Mouse (Mus musculus) yolk sac, embryonic 10.5 days (tissue): ENCODE results near the gene Mctp2.
A peak's percentile ranks its signal among the peaks of the same experiment; 100 is the strongest.

Experiments
- DNase-seq: peaks from one replicate; pipeline ENCODE4 v3.0.0-alpha.2; 2017; ENCODE audit warnings: low spot score

Gene Mctp2

DNA sequence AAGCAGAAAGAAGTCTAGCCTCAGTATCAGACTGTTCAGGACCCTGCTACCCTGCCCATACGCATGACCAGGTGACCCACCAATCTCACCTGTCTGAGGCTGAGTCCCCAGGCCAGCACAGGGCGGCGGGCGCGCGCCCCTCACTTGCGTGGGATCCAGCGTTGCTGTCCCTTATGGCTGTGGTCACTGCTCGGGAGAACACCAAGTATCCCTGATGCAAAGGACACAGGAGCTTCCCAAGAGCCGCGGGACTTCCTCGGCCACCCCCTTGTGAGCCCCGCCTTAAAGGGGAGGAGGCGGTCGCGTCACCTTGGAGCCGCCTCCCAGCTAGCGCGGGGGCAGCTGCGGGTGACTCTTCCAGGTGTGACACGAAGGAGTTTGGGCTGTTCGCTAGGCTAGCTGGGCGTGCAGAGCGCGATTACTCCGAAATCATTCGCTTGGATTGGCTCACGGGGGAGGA, at the start of gene Mctp2:
TSS of gene Mctp2 (minus strand) at position 227 of the 460 bp plus-strand sequence.
- DNase-seq, result peak; percentile 84

- no peak for DNase-seq
Observed at GRCm38 (mm10) chr7:72345901-72346300, 39.5 kb upstream of the Mctp2 start.

GRCm38 (mm10) chr7:72343751-72344150, 37.3 kb upstream of the Mctp2 start:
- no peak for DNase-seq

DNA sequence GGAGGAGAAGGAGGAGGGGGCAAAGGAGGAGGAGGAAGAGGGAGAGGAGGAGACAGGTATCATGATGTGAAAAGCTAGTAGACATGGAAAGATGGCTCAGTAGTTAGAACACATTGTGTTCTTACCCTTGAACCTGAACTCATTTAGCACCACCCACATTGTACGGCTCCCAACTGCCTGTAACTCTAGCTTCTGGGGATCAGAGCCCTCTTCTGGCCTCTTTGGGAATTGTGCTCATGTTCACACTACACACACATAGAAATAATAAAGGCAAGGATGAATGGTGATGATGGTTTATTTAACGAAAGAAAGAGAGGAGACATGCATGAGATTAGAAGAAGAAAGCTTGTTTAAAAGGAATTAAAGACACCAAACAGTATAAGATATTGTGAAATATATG, 36.4 kb upstream of the Mctp2 start:
- no peak for DNase-seq

DNA sequence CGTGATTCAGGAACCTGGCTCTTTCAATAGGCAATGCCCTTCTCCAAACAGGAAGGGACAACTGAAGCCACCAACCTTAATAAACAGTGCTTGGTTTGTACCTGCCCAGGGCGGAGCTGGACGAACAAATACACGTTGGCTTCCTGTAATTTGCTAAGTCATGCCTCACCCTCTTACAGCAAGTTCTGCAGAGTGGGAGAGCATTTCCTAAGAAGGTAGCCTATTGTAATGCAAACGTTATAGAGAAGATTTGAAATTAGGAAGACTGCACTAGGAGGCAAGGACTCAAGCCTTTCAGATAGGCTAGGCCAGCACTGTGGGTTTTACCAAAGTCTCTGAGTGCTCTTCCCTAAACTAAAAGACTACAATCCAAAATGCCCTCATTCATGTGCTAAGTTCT, 19.6 kb upstream of the Mctp2 start:
- no peak for DNase-seq

DNA sequence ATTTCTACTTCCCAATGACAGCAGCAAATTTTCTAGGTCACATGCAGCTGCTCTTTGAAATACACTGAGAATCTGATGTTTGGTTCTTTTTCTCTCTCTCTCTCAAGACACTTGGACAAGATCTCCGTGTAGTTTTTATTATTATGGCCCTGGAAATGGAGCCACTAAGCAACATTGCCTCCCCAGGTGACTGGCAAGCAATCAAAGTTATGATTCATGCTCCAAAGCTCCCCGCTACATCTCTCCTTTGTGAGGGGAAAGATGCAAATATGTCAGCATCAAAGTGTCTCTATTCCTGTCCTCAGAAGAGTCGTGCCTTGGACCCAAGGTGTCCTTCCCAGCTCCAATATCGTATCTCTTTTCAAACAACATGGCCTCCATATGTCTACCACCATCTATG, 14.5 kb upstream of the Mctp2 start:
- DNase-seq, result no peak

DNA sequence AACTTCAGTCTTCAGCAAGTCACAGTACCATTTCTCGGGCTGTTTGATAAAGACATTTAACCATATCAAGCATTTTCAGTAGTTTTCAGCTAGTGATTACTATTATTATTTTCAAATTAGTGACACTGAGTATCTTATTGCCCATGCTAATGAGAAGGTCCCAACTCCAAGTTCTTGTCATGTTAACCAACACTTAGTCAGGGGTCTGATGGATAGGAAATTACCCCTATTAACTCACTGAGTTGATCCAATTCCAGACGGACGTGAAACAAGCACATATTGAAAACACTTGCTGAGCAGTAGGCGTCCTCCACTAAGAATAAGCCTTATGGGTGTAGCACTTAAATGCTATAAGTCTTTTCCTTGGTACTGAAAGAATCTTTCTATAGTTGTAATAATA, 14.0 kb upstream of the Mctp2 start:
- no peak for DNase-seq

- no peak for DNase-seq
Observed at GRCm38 (mm10) chr7:72314395-72315060, 8.1 kb upstream of the Mctp2 start.

GRCm38 (mm10) chr7:72313908-72314307, 7.5 kb upstream of the Mctp2 start:
- no peak for DNase-seq

DNA sequence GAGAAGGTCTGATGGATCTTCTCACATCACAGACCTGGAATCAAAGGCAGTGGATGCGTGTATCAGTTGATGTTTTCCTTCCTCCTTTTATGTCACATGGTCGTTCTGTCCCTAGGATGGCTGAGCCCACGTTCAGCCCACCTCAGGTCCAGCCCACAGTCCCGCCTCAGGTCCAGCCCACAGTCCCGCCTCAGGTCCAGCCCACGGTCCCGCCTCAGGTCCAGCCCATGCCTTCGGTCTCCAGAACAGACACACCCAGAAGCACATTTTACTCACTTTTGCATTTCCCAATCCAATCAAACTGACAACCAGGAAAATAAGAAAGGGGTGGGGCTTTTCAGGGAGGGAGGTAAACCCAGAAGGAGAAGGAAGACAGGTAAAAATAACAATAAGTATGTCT, 5.2 kb upstream of the Mctp2 start:
- no peak for DNase-seq

GRCm38 (mm10) chr7:72308078-72308477, 1.7 kb upstream of the Mctp2 start:
- no peak for DNase-seq

DNA sequence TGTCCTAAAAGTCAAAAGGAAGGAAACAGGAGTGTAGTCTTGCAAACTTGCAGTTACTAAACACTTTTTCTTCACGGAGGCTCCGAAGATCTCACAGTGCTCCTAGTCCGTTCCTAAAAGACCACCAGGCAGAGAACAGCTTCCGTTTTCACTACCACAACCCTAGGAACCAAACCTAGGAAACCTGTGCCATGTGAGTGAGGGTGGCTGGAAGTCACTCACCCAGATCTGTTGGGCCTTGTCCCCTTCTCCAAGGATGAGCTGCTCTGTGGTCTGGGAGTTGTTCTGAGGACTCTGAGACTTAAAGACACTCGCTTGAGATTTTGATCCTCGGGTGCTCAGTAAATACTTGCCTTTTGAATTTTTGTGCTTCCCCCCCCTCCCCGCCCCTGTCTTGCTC, 439 bp upstream of the Mctp2 start:
- DNase-seq, result no peak

DNA sequence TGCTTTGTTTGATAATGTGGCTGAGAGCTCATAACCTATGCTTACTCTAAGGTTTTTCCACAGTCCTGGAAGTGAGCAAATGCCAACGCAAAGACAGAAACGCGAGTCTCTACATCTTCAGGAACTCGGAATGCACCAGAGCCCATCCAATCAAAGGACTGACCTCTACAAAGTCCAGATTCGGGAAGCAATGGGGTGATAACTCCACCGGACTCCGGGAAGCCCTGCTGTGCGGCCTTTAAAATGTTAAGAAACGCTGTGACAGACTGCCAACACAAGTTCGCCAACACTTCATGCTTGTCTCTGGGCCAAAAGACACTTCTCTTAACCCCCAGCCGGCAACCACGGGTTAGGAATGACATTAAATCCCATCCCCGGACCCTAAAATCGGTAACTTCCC, 437 bp downstream of the Mctp2 start:
- no peak for DNase-seq

DNA sequence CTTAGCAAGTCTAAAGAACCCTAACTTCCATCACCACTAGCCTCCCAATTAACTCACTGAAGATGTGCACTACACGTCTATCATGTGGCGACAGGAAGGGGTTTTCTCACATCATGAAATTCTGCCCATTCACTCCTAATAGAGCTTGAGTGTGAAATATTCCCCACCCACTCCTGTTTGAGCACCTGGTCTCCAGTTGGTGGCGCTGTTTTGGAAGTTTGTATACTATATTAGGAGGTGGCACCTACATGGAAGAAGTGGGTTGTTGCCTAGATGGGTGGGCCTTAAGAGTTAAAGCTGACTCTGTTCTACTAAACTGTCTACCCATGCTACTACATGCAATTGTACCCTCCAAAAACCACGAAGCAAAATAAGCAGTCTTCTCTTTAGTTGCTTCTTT, 4.7 kb downstream of the Mctp2 start:
- no peak for DNase-seq

DNA sequence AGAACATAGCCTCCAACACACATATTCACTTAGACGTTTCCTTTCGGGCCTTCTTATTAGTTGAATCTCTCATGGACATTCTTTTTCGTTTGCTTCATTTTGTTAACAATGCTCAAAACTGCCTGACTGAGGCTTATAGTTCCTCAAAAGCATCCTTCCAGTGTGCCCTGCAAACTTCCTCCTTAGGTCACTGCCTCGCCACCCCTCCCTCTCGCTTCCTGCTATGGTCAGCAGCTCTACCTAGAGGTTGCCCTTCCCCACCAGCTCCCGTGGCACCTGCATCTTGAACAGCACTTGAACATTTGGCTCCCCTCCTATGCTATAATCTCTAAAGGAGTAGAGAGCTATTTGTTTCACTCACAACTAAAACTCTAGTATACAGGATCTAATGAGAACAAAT, 6.7 kb downstream of the Mctp2 start:
- no peak for DNase-seq

DNA sequence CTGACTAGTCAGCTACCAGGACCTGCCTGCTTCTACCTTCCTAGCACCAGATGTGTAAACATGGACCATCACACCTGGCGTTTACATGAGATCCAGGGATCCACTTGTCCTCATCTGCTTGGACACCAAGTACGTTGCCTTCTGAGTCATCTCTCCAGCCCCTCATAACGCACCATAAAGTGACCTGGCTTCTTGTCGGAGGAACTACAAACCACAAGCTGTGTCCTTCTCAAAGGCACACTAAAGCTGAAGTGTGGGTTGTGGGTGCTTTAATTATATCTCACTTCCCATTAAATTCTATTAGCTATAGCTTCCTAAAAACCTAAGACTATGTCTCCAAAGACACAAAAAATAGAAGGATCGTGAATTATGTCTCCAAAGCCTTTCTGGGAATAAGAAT, 9.4 kb downstream of the Mctp2 start:
- DNase-seq, result no peak

GRCm38 (mm10) chr7:72296171-72296570, 10.2 kb downstream of the Mctp2 start:
- DNase-seq, result no peak

- DNase-seq, result no peak
Observed at GRCm38 (mm10) chr7:72294886-72295285, 11.5 kb downstream of the Mctp2 start.

DNA sequence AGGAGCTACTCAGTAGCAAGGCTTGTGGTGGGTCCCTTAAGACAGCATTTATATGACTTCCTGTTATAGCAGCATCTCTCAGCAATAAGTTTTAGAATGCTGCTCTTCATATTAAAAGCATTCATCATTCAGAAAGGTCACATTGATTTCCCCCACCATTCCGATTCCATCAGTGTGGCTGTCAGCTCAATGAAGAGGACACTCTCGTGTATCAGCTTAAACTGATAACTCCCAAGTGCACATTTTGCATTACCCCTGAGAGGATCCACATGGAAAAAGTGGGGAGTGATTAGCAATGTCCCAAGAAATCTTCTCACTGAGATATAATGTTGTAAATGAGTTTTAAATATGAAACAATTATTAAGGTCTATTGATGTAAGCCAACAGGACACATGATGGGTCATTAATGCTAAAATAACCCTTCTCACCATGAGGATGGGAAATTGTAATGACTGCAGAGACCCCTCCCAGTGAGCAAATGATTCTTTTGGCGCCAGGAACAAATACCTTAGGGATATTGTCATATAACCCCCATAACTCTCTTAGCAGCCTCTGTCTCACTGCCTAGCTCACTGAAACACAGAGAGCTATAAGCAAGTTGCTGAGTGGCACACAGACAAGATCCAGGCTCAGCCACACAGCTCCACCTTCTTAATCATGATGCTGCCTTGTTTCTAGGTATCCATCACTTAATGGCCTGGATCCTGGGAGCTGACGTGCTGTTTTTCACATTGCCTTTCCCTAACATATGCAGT, 12.4 kb downstream of the Mctp2 start:
- DNase-seq, result no peak

DNA sequence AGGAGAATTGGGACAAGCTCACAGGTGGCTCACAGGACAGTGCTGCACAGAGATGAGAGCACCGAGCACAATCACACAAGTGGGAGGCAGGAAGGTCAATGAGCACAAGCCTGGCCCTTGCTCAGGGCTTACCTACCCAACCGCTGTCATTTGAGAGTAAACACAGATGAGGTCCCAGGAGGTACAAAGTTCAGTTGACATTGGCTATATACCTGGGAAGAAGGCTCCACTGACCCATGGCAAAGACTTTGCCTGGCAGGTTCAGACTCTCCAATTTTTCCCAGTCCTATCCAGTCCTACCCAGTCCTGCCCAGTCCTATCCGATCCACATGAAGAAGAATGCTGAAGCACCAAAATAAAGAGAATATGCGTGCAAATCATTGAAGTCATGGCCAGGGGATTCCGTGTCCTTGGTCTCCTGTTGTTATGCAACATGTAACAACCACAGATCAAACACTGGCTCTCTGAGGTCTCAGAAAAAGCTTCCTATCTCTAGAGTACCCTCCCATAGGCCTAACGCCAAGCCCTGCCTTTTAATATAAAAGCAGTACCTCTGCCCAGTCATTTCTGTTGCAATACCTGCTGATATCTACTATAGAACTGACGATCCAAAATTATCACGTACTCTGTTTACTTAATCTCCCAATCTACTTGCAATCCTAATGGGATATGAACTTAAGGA, 14.0 kb downstream of the Mctp2 start:
- peak; percentile 84 for DNase-seq

GRCm38 (mm10) chr7:72280721-72281120, 25.7 kb downstream of the Mctp2 start:
- DNase-seq, result no peak

- DNase-seq, result no peak
Observed at GRCm38 (mm10) chr7:72278412-72278811, 28.0 kb downstream of the Mctp2 start.

DNA sequence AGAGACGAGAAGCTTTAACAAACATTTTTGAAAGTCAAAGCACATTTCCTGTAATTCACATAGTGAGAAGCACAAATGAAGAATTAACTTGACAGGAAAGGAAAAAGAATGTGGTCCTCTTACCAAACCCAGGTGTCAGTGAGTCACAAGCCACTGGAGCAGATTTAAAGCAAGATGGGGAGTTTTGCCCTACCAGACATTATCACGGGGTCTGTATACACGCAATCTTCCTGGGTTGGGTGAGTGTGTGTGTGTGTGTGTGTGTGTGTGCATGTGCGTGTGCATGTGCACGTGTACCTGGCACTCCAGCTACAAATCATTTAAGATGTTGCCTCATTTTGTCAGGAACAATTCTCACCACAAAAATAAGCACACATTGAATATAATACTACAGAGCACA, 30.9 kb downstream of the Mctp2 start:
- DNase-seq, result no peak
